Mouse (Mus musculus): Measurements from ENCODE around the gene Tcl1b1. TPM values are rescaled to one million over a fixed set of nuclear protein-coding genes. Genes with fewer than 3 reads are reported as not detected.

Tcl1b1 gene
- polyA plus RNA-seq (2014; fragmentation: Illumina TruSeq; extraction: RNeasy Lipid Tissue Mini Kit (QIAGEN cat#74804); ENCODE audit: low replicate concordance) = not detected

DNA sequence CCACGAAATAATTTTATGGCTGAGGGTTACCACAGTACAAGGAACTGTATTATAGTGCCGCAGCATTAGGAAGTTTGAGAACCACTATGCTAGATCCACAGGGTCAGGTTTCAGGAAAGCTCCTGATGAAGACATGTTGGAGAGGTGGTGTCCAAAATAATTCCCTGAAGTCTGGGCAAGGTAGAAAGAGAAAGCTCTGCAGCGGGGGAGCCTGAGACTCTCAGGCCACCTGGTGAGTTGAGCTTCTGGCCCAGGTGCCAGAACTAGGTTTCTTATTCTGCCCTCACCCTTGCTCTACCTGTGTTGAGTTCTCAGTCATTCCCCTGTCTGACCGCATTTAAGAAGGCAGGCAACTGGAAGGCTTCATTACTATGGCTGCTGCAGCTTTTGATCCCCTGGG, at the start of gene Tcl1b1:
Tcl1b1 (plus strand) TSS at position 301 of the 400 bp plus-strand sequence.

GRCm38 (mm10) chr12:105145714-105146113, 13.8 kb upstream of the Tcl1b1 start, which contains the start of gene Tcl1b2:
Gene Tcl1b2, plus strand, starts transcription at chr12:105146014.

DNA sequence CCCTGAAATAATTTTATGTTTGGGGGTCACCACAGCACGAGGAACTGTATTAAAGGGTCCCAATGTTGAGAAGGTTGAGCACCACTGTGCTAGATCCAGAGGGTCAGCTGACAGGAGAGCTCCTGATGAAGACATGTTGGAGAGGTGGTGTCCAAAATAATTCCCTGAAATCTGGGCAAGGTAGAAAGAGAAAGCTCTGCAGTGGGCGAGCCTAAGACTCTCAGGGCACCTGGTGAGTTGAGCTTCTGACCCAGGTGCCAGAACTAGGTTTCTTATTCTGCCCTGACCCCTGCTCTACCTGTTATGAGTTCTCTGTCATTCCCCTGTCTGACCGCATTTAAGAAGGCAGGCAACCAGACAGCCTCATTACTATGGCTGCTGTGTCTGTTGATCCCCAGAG, 16.6 kb downstream of the Tcl1b1 start, which contains the start of gene Tcl1b5:
Tcl1b5 (plus strand) TSS at position 301 of the 400 bp plus-strand sequence.

GRCm38 (mm10) chr12:105190743-105191142, 31.3 kb downstream of the Tcl1b1 start, which contains the start of gene Tcl1b3:
Gene Tcl1b3, plus strand, starts transcription at chr12:105191043.

GRCm38 (mm10) chr12:105201657-105202056, 42.2 kb downstream of the Tcl1b1 start, which contains the start of gene Tcl1b4:
Gene Tcl1b4, plus strand, starts transcription at chr12:105201957.

Other genes starting within 250 kb of the Tcl1b1 start
- 0.89 TPM for gene Syne3, start 149.9 kb upstream of the Tcl1b1 start, polyA plus RNA-seq (2014; fragmentation: Illumina TruSeq; extraction: RNeasy Lipid Tissue Mini Kit (QIAGEN cat#74804); ENCODE audit: low replicate concordance)
- 20.4 TPM for gene Glrx5, start 127.0 kb upstream of the Tcl1b1 start, polyA plus RNA-seq (2014; fragmentation: Illumina TruSeq; extraction: RNeasy Lipid Tissue Mini Kit (QIAGEN cat#74804); ENCODE audit: low replicate concordance)
- gene Tcl1b2, start 13.7 kb upstream of the Tcl1b1 start, polyA plus RNA-seq (2014; fragmentation: Illumina TruSeq; extraction: RNeasy Lipid Tissue Mini Kit (QIAGEN cat#74804); ENCODE audit: low replicate concordance) = not detected
- gene Tcl1b5, start 16.7 kb downstream of the Tcl1b1 start, polyA plus RNA-seq (2014; fragmentation: Illumina TruSeq; extraction: RNeasy Lipid Tissue Mini Kit (QIAGEN cat#74804); ENCODE audit: low replicate concordance) = not detected
- not detected for gene Tcl1b3, start 31.4 kb downstream of the Tcl1b1 start, polyA plus RNA-seq (2014; fragmentation: Illumina TruSeq; extraction: RNeasy Lipid Tissue Mini Kit (QIAGEN cat#74804); ENCODE audit: low replicate concordance)
- gene Tcl1b4, start 42.3 kb downstream of the Tcl1b1 start, polyA plus RNA-seq (2014; fragmentation: Illumina TruSeq; extraction: RNeasy Lipid Tissue Mini Kit (QIAGEN cat#74804); ENCODE audit: low replicate concordance) = not detected
- not detected for gene Tcl1, start 63.1 kb downstream of the Tcl1b1 start, polyA plus RNA-seq (2014; fragmentation: Illumina TruSeq; extraction: RNeasy Lipid Tissue Mini Kit (QIAGEN cat#74804); ENCODE audit: low replicate concordance)
- not detected for gene Tunar, start 174.2 kb downstream of the Tcl1b1 start, polyA plus RNA-seq (2014; fragmentation: Illumina TruSeq; extraction: RNeasy Lipid Tissue Mini Kit (QIAGEN cat#74804); ENCODE audit: low replicate concordance)